Mouse (Mus musculus): ENCODE data around the gene Txn1. TPM values are rescaled to one million over a fixed set of nuclear protein-coding genes. Genes with fewer than 3 reads are reported as not detected.

Gene Txn1
- polyA plus RNA-seq, 1 experiment from 2014 or later, result 275 TPM

DNA sequence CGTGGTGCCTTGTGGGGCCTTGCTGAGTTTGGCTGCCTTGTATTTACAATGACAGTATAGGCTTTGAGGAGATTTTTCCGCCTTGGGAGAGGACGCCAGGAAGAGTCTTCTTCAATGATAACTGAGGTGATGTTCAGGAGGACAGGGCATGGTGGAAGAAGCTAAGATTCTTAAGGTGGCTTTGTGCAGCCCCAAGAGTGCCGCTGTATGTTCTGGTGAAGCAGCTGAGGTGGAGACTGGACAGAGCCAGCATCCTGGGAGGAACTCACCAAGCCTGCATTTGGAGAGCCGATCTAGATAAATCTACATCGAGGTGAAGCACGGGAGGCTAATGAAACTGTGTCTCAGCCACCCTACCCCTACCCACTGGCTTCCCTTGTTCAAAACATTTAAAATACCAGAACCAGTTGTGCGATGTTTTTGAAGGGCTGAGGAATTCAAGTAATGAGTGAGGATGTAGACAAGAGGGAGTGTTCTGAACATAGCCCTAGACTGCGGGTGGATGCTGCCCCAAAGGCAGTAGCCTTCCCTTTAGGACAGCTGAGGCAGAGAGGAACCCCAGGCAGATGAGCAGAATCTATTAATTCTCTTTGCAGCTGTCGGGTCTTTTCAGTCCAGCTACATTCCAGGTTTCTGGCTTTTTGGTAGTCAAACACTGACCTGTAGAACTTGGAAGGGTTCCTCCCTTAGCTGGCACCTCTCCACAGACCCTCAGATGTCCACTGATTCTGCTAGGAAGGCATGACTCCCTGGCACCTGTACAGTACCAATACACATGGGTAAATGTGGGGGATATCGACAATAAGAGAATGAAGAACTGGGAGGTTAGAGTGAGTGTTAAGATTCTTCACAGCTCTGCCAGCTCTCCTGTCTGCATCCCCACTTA lies 1.2 kb upstream of the Txn1 start:
- peaks cover 13% of the 10 kb centered on the region for H3K36me3 ChIP-seq
- peaks cover 37% of the 10 kb centered on the region for H3K4me1 ChIP-seq (replicated peaks)
- H3K4me2 ChIP-seq, result peak overlapping the region; percentile 89
- no peak for ATAC-seq (ENCODE audit: low read depth)
- peak overlapping the region; percentile 98 for H3K27ac ChIP-seq
- H3K9me3 ChIP-seq (replicated peaks), result no peaks in the 10 kb centered on the region
- DNase-seq, result peak; percentile 5
- peak overlapping the region; percentile 78 for H3K9ac ChIP-seq
- WGBS (ENCODE audit: insufficient replicate concordance), result 42% methylated on average over 11 of the region's 11 CpGs
- peak overlapping the region; percentile 91 for H3K4me3 ChIP-seq (replicated peaks)
- H3K27me3 ChIP-seq, result no peaks in the 10 kb centered on the region

GRCm38 (mm10) chr4:57955544-57955958 lies 660 bp downstream of the Txn1 start:
- H3K9me3 ChIP-seq (replicated peaks), result 0 out of 2 replicates have a peak, but pooled peaks cover 9% of the 10 kb centered on the region
- H3K27me3 ChIP-seq, result no peaks in the 10 kb centered on the region
- H3K9ac ChIP-seq, result peak overlapping the region; percentile 92
- peak; percentile 68 for DNase-seq
- H3K4me2 ChIP-seq, result peak overlapping the region; percentile 89
- peaks cover 32% of the 10 kb centered on the region for H3K36me3 ChIP-seq
- peaks cover 50% of the 10 kb centered on the region for H3K4me1 ChIP-seq (replicated peaks)
- peak; percentile 29 for ATAC-seq (ENCODE audit: low read depth)
- peak overlapping the region; percentile 98 for H3K27ac ChIP-seq
- H3K4me3 ChIP-seq (replicated peaks), result peak overlapping the region; percentile 91
- WGBS (ENCODE audit: insufficient replicate concordance), result under 1% methylated on average over 25 of the region's 25 CpGs

GRCm38 (mm10) chr4:57954991-57955390 lies 1.2 kb downstream of the Txn1 start:
- peak overlapping the region; percentile 92 for H3K9ac ChIP-seq
- H3K4me2 ChIP-seq, result peak overlapping the region; percentile 89
- WGBS (ENCODE audit: insufficient replicate concordance), result 68% methylated on average over 8 of the region's 8 CpGs
- H3K27ac ChIP-seq, result peak overlapping the region; percentile 98
- peaks cover 38% of the 10 kb centered on the region for H3K36me3 ChIP-seq
- H3K4me3 ChIP-seq (replicated peaks), result peak overlapping the region; percentile 91
- peaks cover 52% of the 10 kb centered on the region for H3K4me1 ChIP-seq (replicated peaks)
- DNase-seq (no peak), ATAC-seq (ENCODE audit: low read depth) (no peak)
- H3K9me3 ChIP-seq (replicated peaks), result 0 out of 2 replicates have a peak, but pooled peaks cover 9% of the 10 kb centered on the region
- H3K27me3 ChIP-seq, result no peaks in the 10 kb centered on the region

DNA sequence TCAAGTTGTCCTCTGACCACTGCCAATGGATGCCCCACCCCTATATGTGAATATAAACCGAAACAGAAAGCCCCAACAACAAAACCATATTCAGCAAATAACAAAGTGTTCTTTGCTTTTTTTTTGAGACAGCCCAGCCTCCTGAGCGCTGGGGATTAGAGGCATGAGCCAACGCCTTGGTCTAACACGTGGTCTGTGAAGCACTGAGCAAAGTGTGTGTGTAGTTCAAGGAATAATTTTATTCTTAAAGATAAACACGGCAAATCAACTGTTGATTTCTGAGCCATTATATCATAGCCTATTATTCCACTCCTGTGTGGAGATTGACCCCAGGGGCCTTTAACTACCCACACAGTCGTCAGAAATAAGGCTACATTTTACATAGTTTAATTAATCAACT lies 1.6 kb downstream of the Txn1 start:
- Histone ChIP-seq H3K9ac (peak overlapping the region; percentile 92), H3K4me3 (replicated peaks) (peak overlapping the region; percentile 91), H3K27ac (no peak overlapping the region), H3K36me3 (peaks cover 42% of the 10 kb centered on the region), H3K9me3 (replicated peaks) (0 out of 2 replicates have a peak, but pooled peaks cover 9% of the 10 kb centered on the region), H3K4me2 (peak overlapping the region; percentile 89), H3K27me3 (no peaks in the 10 kb centered on the region), H3K4me1 (replicated peaks) (peaks cover 52% of the 10 kb centered on the region)
- no peak for DNase-seq
- no peak for ATAC-seq (ENCODE audit: low read depth)
- WGBS (ENCODE audit: insufficient replicate concordance), result 68% methylated on average over 6 of the region's 6 CpGs

- WGBS (ENCODE audit: insufficient replicate concordance), result 92% methylated on average over 7 of the region's 7 CpGs
- ATAC-seq (ENCODE audit: low read depth), result no peak
- Histone ChIP-seq H3K9ac (no peak overlapping the region), H3K27ac (no peak overlapping the region), H3K4me1 (replicated peaks) (peaks cover 52% of the 10 kb centered on the region), H3K27me3 (no peaks in the 10 kb centered on the region), H3K4me3 (replicated peaks) (peak overlapping the region; percentile 91; the same call in 1 of the 2 replicates), H3K4me2 (peak overlapping the region; percentile 89), H3K9me3 (replicated peaks) (0 out of 2 replicates have a peak, but pooled peaks cover 9% of the 10 kb centered on the region), H3K36me3 (peaks cover 50% of the 10 kb centered on the region)
- DNase-seq, result no peak
Measured at GRCm38 (mm10) chr4:57953796-57954195, 2.4 kb downstream of the Txn1 start.

DNA sequence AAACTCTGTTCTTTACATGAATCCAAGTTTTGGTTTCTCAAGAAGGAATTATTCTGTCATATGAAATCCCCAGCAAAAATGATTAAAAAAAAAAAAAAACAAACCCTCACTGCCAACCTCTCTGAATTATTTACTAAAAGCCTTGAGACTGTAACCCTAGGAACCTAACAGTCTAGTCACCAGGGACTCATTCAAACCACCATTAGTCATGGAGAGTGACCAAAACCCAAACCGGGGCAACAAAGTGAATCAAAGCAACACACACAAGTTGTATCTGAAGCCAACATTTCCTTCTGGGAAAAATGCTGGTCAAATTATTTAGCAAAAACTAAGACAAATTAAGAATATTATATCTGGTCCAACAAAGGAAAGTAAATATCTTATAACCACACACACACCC lies 3.3 kb downstream of the Txn1 start:
- Histone ChIP-seq H3K4me1 (replicated peaks) (peaks cover 50% of the 10 kb centered on the region), H3K27ac (no peak overlapping the region), H3K9me3 (replicated peaks) (0 out of 2 replicates have a peak, but pooled peaks cover 9% of the 10 kb centered on the region), H3K27me3 (no peaks in the 10 kb centered on the region), H3K9ac (no peak overlapping the region), H3K36me3 (peaks cover 59% of the 10 kb centered on the region), H3K4me3 (replicated peaks) (no peak overlapping the region), H3K4me2 (no peak overlapping the region)
- DNase-seq (no peak), ATAC-seq (ENCODE audit: low read depth) (no peak)
- 88% methylated on average over 1 of the region's 1 CpGs for WGBS (ENCODE audit: insufficient replicate concordance)

GRCm38 (mm10) chr4:57952416-57952815 lies 3.8 kb downstream of the Txn1 start:
- Histone ChIP-seq H3K9ac (no peak overlapping the region), H3K4me2 (no peak overlapping the region), H3K4me1 (replicated peaks) (peaks cover 46% of the 10 kb centered on the region), H3K27ac (no peak overlapping the region), H3K27me3 (no peaks in the 10 kb centered on the region), H3K4me3 (replicated peaks) (no peak overlapping the region), H3K36me3 (peaks cover 63% of the 10 kb centered on the region), H3K9me3 (replicated peaks) (0 out of 2 replicates have a peak, but pooled peaks cover 9% of the 10 kb centered on the region)
- DNase-seq, result no peak
- no peak for ATAC-seq (ENCODE audit: low read depth)
- WGBS (ENCODE audit: insufficient replicate concordance), result 81% methylated on average over 3 of the region's 3 CpGs

DNA sequence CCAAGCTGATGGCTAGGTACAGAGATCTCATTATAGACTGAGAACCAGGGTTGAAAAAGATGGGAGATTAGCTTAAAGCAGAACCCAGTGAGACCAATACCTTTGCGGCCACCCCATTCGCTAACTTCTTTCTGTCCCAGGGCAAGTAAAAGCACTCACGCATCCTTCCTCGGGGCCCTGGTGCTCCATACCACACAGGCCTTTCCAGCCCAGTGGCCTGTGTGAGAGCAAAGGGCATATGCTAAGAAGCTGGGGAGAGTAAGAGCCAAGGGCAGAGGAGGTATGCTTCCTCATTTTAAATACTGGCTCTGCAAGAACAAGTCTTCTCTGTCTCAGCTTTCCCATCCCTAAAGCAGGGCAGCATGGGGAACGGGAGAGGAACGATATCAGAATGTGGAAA lies 6.3 kb downstream of the Txn1 start:
- 93% methylated on average over 6 of the region's 6 CpGs for WGBS (ENCODE audit: insufficient replicate concordance)
- H3K9ac ChIP-seq, result no peak overlapping the region
- H3K36me3 ChIP-seq, result peaks cover 87% of the 10 kb centered on the region
- H3K27ac ChIP-seq, result no peak overlapping the region
- no peak for DNase-seq
- H3K27me3 ChIP-seq, result no peaks in the 10 kb centered on the region
- H3K9me3 ChIP-seq (replicated peaks), result 0 out of 2 replicates have a peak, but pooled peaks cover 9% of the 10 kb centered on the region
- H3K4me2 ChIP-seq, result no peak overlapping the region
- no peak for ATAC-seq (ENCODE audit: low read depth)
- H3K4me3 ChIP-seq (replicated peaks), result no peak overlapping the region
- peaks cover 34% of the 10 kb centered on the region for H3K4me1 ChIP-seq (replicated peaks)

GRCm38 (mm10) chr4:57947476-57947875 lies 8.7 kb downstream of the Txn1 start:
- peaks cover 95% of the 10 kb centered on the region for H3K36me3 ChIP-seq
- ATAC-seq (ENCODE audit: low read depth), result no peak

DNA sequence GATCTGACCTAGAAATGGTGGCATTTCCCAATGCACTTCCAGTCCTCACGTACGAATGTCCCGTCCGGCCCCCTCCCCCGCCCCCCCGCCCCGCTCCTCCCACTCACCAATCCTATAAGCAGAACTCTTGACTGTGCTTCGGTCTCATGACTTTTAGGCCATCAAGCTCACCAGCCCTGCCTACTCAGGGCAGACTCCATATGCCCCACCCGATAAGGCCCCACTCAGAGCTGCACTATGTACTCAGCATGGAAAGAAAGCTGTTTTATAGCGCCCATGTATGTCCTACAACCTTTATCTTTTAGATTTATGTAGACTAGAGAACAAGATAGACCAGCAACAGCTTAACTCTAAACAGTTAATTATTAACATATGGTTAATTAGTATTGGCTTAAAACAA lies 9.2 kb downstream of the Txn1 start:
- Histone ChIP-seq H3K4me1 (replicated peaks) (peaks cover 11% of the 10 kb centered on the region), H3K9me3 (replicated peaks) (0 out of 2 replicates have a peak, but pooled peaks cover 9% of the 10 kb centered on the region), H3K4me2 (no peak overlapping the region), H3K36me3 (peaks cover 90% of the 10 kb centered on the region), H3K27me3 (no peaks in the 10 kb centered on the region), H3K27ac (no peak overlapping the region), H3K9ac (no peak overlapping the region), H3K4me3 (replicated peaks) (no peak overlapping the region)
- 76% methylated on average over 10 of the region's 10 CpGs for WGBS (ENCODE audit: insufficient replicate concordance)
- no peak for DNase-seq
- no peak; the same call in 1 of the 2 replicates for ATAC-seq (ENCODE audit: low read depth)

More at GRCm38 (mm10) chr4:57947476-57947875, 8.7 kb downstream of the Txn1 start:
- H3K4me1 ChIP-seq (replicated peaks), result peaks cover 15% of the 10 kb centered on the region
- no peak overlapping the region for H3K4me2 ChIP-seq
- 98% methylated on average over 4 of the region's 4 CpGs for WGBS (ENCODE audit: insufficient replicate concordance)
- no peak overlapping the region for H3K27ac ChIP-seq
- no peak overlapping the region for H3K9ac ChIP-seq
- 0 out of 2 replicates have a peak, but pooled peaks cover 9% of the 10 kb centered on the region for H3K9me3 ChIP-seq (replicated peaks)
- DNase-seq, result no peak
- no peak overlapping the region for H3K4me3 ChIP-seq (replicated peaks)
- no peaks in the 10 kb centered on the region for H3K27me3 ChIP-seq

- no peaks in the 10 kb centered on the region for H3K27me3 ChIP-seq
- no peaks in the 10 kb centered on the region for H3K4me1 ChIP-seq (replicated peaks)
- no peak overlapping the region for H3K9ac ChIP-seq
- DNase-seq (no peak), ATAC-seq (ENCODE audit: low read depth) (no peak)
- H3K36me3 ChIP-seq, result peaks cover 49% of the 10 kb centered on the region
- no peak overlapping the region for H3K4me3 ChIP-seq (replicated peaks)
- H3K9me3 ChIP-seq (replicated peaks), result no peaks in the 10 kb centered on the region
- H3K27ac ChIP-seq, result no peak overlapping the region
- no peak overlapping the region for H3K4me2 ChIP-seq
- 79% methylated on average over 2 of the region's 2 CpGs for WGBS (ENCODE audit: insufficient replicate concordance)
Measured at GRCm38 (mm10) chr4:57942892-57943291, 13.3 kb downstream of the Txn1 start.
